Mouse (Mus musculus): Measurements from ENCODE around the gene Tnfrsf11a. TPM values are rescaled to one million over a fixed set of nuclear protein-coding genes. Genes with fewer than 3 reads are reported as not detected.
"Not testable (repeated sequence)": the region's sequence is repeated elsewhere in the genome, so short reads cannot be mapped to it uniquely, and the experiment has no call there.

The Tnfrsf11a gene
- polyA plus RNA-seq, 1 experiment from 2014 or later = 0.38 TPM

DNA sequence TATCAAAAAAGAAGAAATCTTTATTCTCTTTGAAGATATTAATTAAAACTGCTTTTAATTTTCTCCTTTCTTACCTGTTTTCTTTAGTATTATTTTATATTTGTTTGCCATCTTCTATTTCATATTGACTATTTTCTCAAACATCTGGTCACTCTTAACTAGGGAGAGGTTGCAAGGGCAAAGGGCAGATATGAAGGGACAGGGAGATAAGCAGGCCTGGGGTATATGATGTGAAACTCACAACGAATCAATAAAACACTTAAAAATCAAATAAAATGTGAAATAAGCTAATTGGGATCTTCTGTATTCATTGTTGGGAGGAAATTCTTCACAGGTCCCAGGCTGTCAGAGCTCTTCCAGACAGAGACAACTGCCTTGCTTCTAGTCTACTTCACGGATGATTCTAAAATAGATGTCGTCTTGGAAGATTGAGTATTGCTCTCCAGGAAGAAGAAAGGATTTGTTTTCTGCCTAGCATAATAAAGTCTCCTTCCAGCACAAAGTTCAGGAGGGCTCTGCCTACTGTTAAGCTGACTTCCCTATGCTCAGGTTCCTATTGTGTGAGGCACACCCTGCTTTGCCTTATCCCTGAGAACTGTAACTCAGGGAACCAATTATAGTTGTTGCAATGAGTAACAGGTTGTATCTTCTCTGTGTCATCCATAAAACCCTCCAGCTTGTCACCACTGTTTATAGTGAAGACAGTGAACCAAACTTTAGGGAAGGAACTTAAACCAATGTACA is 20.9 kb upstream of the Tnfrsf11a start:
- no peak for ATAC-seq (replicated peaks)

DNA sequence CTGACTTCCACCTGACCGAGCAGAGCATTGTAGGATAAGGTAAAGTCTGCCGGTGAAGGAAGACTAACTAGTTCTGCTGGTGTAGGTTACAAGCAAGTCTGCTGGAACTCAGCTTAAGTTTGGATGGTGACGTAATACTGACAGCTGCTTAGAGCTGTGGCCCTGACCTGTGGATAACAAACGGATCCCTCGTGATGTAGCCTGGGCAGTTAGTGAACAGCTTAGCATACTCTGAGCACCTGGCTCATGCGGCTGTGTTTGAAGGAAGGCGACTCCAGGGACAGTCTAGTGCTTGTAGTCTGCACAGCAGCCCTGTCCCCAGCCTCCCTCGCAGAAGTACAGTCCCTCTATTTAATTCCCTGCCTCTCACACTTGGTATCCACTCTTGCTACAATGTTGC is 14.9 kb upstream of the Tnfrsf11a start:
- Histone ChIP-seq H3K27ac (replicated peaks) (no peak overlapping the region), H3K36me3 (no peaks in the 10 kb centered on the region), H3K4me1 (no peaks in the 10 kb centered on the region), H3K9me3 (peaks cover 7% of the 10 kb centered on the region; the same call in 1 of the 2 replicates), H3K4me3 (no peak overlapping the region), H3K4me2 (replicated peaks) (no peak overlapping the region), H3K9ac (replicated peaks) (no peak overlapping the region), H3K27me3 (no peaks in the 10 kb centered on the region)
- no peak for ATAC-seq (replicated peaks)
- WGBS = 79% methylated on average over 8 of the region's 8 CpGs

More for the DNA sequence above, 20.9 kb upstream of the Tnfrsf11a start:
- Histone ChIP-seq H3K4me1 (no peaks in the 10 kb centered on the region), H3K27ac (replicated peaks) (no peak overlapping the region), H3K4me2 (replicated peaks) (no peak overlapping the region), H3K9me3 (peaks cover 7% of the 10 kb centered on the region; the same call in 1 of the 2 replicates), H3K9ac (replicated peaks) (no peak overlapping the region), H3K4me3 (no peak overlapping the region), H3K36me3 (0 out of 2 replicates have a peak, but pooled peaks cover 2% of the 10 kb centered on the region), H3K27me3 (no peaks in the 10 kb centered on the region)
- WGBS = 89% methylated on average over 3 of the region's 3 CpGs

DNA sequence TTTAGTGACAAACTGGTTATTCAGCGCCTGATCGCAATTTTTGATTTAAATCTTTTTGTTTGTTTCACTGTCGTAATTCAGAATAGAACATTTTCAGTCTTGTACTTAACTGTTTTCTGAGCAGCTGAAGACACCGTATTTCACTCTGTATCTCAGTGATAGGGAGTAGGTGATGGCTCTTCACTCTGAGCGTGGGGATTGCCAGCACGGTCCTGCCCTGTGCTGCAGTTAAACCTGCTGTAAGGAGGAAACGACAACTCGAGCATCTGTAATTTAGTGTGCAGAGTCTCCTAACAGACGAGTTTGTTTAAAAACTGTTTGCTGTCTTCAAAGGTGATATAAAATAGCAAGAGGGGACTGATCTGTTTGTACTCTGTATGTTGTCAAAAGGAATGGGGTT is 14.4 kb upstream of the Tnfrsf11a start:
- 86% methylated on average over 9 of the region's 9 CpGs for WGBS
- not testable (repeated sequence) for ATAC-seq (replicated peaks); H3K9me3 ChIP-seq; H3K27ac ChIP-seq (replicated peaks); H3K36me3 ChIP-seq; H3K4me3 ChIP-seq; H3K27me3 ChIP-seq; H3K4me2 ChIP-seq (replicated peaks); H3K9ac ChIP-seq (replicated peaks); H3K4me1 ChIP-seq

DNA sequence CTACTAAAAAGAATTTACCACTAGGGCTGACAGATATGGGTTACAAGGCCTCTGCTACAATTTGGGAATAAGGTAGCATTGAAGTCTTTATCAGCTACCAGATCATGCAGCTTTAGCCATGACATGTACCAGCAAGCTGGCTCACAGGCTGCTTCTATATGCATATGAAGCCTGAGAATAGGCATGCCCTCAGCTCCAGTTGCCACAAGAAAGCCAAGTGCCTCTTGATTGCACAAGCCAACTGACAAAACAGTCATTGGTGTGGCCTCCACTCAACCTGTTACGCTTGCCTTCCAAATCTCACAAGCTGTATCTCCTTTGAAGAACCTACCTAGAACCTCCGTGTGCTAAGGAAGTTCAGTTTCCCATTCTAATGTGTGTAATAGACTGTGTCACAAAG is 12.1 kb upstream of the Tnfrsf11a start:
- no peak overlapping the region for H3K27ac ChIP-seq (replicated peaks)
- no peak for ATAC-seq (replicated peaks)
- H3K27me3 ChIP-seq = no peaks in the 10 kb centered on the region
- no peak overlapping the region for H3K9ac ChIP-seq (replicated peaks)
- 83% methylated on average over 2 of the region's 2 CpGs for WGBS
- no peak overlapping the region for H3K4me2 ChIP-seq (replicated peaks)
- H3K4me1 ChIP-seq = no peaks in the 10 kb centered on the region
- H3K4me3 ChIP-seq = no peak overlapping the region
- no peaks in the 10 kb centered on the region for H3K36me3 ChIP-seq
- H3K9me3 ChIP-seq = no peaks in the 10 kb centered on the region

DNA sequence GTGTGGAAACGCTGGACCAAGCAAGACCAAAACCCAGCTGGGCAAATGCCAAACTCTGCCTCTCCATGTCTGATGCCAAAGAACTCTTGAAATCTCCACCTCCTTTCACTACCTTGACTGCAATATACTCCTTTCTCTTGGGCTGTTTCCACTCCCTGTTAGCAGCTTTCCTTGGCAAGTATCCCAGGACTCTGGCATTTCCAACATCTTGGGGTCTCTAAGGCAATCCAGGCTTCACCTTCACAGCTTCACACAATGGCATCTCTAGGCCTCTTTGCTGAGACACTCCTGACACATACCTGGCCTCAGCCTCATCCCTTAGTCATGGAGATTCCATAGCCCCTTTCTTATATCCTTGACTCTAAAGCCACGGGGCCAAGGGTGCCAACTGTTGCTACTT is 9.8 kb upstream of the Tnfrsf11a start:
- no peak for ATAC-seq (replicated peaks)
- H3K4me1 ChIP-seq = no peaks in the 10 kb centered on the region
- no peak overlapping the region for H3K9ac ChIP-seq (replicated peaks)
- H3K36me3 ChIP-seq = no peaks in the 10 kb centered on the region
- no peak overlapping the region for H3K27ac ChIP-seq (replicated peaks)
- H3K9me3 ChIP-seq = no peaks in the 10 kb centered on the region
- no peaks in the 10 kb centered on the region for H3K27me3 ChIP-seq
- H3K4me2 ChIP-seq (replicated peaks) = no peak overlapping the region
- no peak overlapping the region for H3K4me3 ChIP-seq
- 81% methylated on average over 2 of the region's 2 CpGs for WGBS

DNA sequence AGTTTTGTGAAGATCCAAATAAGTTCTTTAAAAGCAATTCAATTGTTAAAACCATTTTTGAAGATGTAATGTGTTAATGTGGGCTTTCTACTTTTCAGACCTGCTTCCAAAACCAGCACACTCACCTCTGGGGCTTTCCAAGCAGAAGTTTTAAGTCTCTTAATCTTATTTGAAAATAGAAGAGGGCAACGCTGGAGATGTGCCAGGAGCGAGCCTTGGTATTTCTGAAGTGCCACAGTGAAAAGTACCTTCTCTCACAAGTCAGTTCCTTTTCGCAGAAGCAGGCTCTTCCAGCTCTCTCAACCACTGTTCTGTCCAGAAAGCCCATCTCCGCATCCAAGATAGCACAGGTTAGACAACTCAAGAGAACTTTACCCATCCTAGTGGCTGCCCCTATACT is 4.1 kb upstream of the Tnfrsf11a start:
- 85% methylated on average over 4 of the region's 4 CpGs for WGBS
- Histone ChIP-seq H3K27ac (replicated peaks) (no peak overlapping the region), H3K4me3 (no peak overlapping the region)

DNA sequence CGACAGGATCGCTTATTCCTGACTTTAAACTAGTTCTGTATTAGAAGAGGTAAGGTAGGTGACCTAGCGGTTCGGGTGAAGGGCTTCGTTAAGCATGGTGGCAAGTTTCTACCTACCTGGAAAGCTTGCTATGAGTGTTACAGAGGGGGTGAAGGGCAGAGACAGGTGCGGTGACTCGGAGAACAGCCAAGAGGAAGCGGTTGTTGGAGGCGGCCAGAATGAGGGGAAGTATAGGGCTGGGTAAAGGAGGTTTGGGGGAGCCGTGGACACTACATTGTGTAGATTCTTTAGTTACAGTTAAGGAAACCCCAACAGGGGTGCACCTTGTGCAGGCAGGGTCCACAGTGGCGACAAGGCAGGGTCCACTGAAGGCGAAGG is 450 bp upstream of the Tnfrsf11a start:
- WGBS = 31% methylated on average over 12 of the region's 12 CpGs
- no peak for ATAC-seq (replicated peaks)

More for the DNA sequence above, 4.1 kb upstream of the Tnfrsf11a start:
- no peak overlapping the region for H3K4me2 ChIP-seq (replicated peaks)
- H3K36me3 ChIP-seq = no peaks in the 10 kb centered on the region
- no peak overlapping the region for H3K9ac ChIP-seq (replicated peaks)
- no peak for ATAC-seq (replicated peaks)
- H3K27me3 ChIP-seq = peaks cover 15% of the 10 kb centered on the region; the same call in 1 of the 2 replicates
- no peaks in the 10 kb centered on the region for H3K9me3 ChIP-seq
- H3K4me1 ChIP-seq = peaks cover 13% of the 10 kb centered on the region

DNA sequence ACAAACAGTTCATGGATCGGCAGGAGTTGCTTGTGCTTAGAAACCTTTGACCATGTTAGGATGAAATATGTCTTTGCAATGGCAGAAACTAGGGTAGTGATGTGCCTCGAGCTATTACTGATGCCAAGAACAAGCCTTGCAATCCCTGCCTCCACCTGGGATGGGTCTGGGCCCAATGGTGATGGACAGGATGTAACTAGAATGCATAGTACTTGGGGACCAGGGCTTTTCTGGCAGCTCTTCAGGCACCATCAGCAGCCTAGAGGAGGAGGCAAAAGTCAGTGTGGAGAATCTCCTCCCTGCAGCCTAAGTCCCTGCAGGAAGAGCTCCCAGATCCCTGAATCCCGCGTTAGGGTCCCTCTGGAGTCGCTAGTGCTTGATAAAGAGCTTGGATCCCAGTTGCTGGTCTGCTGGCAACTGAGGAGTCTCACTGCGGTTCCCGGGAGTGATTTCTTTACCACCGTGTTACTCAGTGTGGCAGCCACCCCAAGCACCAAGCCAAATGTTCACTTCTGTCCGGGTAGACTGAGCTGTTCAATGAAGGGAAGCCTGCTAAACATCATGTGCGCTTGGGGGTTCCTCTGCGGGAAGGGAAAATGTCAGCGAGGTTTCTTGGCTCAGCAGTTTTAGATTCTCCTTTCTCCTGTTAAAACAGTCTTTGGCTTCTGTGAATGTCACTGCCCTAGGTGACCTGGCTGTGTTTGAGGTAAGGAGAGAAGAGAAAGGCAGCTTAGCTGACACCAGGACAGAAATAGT is 1.1 kb downstream of the Tnfrsf11a start:
- no peak for ATAC-seq (replicated peaks)
- 38% methylated on average over 12 of the region's 12 CpGs for WGBS
- peaks cover 16% of the 10 kb centered on the region for H3K4me1 ChIP-seq
- H3K27me3 ChIP-seq = peaks cover 22% of the 10 kb centered on the region; the same call in 1 of the 2 replicates
- H3K36me3 ChIP-seq = no peaks in the 10 kb centered on the region
- no peaks in the 10 kb centered on the region for H3K9me3 ChIP-seq
- H3K27ac ChIP-seq (replicated peaks) = no peak overlapping the region
- peak overlapping the region; percentile 60; the same call in 1 of the 2 replicates for H3K4me3 ChIP-seq
- H3K4me2 ChIP-seq (replicated peaks) = peak overlapping the region; percentile 96
- peak overlapping the region; percentile 61; the same call in 1 of the 2 replicates for H3K9ac ChIP-seq (replicated peaks)

More for the DNA sequence above, 450 bp upstream of the Tnfrsf11a start:
- Histone ChIP-seq H3K4me3 (peak overlapping the region; percentile 60), H3K4me2 (replicated peaks) (peak overlapping the region; percentile 96), H3K36me3 (no peaks in the 10 kb centered on the region), H3K4me1 (peaks cover 16% of the 10 kb centered on the region), H3K9ac (replicated peaks) (peak overlapping the region; percentile 61), H3K27me3 (peaks cover 22% of the 10 kb centered on the region; the same call in 1 of the 2 replicates), H3K27ac (replicated peaks) (no peak overlapping the region), H3K9me3 (no peaks in the 10 kb centered on the region)

DNA sequence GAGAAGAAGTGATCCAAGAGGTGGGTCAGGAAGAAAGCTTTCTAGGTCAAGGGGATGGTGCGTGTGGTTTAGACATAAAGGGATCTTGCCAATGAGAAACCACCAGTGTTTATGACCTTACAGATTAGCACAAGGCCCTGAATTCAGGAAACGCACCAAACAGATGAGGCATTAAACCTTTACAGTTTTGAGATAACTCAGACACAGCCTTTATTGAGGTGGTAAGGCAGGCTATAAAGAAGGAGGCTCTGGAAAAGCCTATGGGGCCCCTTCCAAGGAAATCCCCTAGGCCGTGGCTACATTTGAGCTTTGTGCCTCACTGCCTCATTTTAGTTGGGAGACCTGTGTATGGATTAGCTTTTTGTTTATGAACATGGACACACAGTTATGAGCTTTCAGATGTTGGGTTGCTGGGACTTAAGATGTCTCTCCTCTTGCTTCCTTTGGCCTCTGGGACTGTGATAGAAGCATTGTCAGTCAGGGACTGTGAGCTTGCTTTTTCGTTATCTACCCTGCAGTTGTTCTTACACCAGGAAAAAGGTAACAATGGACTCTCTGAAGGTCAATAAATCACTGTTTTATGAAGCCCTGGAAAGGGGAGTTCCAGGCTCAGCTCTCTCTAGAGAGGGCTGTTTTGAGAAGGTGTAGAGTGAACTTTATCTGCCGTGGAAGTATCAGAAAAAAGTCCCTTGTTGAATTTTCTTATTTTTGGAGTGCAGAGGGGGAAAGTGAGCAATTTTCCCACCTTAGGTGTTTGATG is 3.9 kb downstream of the Tnfrsf11a start:
- ATAC-seq (replicated peaks) = no peak
- H3K4me2 ChIP-seq (replicated peaks) = no peak overlapping the region
- no peak overlapping the region for H3K9ac ChIP-seq (replicated peaks)
- H3K27ac ChIP-seq (replicated peaks) = no peak overlapping the region
- H3K27me3 ChIP-seq = peaks cover 19% of the 10 kb centered on the region; the same call in 1 of the 2 replicates
- peaks cover 16% of the 10 kb centered on the region for H3K4me1 ChIP-seq
- no peak overlapping the region for H3K4me3 ChIP-seq
- H3K9me3 ChIP-seq = no peaks in the 10 kb centered on the region
- no peaks in the 10 kb centered on the region for H3K36me3 ChIP-seq
- 80% methylated on average over 5 of the region's 5 CpGs for WGBS

DNA sequence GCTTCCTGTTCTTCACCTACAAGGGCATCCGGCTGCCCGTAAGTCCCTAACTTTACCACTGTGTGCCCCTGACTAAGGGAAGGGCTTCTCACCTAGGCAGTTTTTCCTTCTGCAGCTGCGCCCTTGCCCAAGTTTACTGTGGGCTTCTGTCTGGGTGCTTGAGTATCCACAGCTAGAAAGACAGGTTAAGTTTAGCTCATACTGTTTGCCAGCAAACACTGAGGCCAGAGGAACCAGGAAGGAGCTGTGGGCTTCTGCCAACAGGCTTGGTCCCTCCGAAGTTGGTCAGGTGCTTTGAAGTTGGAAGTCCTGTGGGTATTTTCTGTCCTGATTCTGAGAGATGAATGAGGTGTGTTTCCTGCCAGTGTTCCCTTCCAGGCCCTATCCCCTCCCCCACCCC is 4.6 kb downstream of the Tnfrsf11a start:
- ATAC-seq (replicated peaks) = no peak
- 92% methylated on average over 4 of the region's 4 CpGs for WGBS

DNA sequence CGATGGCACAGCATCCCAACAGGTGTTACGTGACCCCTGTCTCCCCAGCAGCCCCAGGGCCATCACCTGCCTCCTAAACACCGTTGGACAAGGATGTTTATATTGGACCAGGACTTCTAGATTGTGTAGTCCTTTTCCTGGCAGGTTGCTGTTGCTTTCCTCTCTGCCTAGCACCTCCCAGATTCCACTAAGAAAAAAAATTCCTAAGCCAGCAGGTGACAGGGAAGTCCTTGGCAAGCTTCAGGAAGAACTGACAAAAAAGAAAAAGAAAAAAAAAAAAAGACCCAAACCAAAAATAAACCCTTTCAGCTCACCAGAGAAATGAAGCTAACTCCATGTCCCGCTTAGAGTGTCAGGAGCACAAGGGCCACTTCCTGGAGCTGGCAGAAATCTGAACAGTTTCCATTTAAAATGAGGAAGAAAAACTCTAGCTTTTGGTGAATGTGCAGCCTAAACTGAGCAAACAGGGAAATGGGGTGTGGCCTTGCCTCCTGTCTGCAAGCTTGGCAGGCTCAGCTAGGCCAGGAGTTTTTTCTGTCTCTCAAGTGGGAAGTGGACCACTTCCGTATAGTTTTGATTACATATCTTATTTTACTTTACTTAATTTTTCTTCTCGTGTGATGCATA is 6.3 kb downstream of the Tnfrsf11a start:
- no peak overlapping the region for H3K9ac ChIP-seq (replicated peaks)
- WGBS = 77% methylated on average over 6 of the region's 6 CpGs

More for the DNA sequence above, 4.6 kb downstream of the Tnfrsf11a start:
- Histone ChIP-seq H3K4me3 (no peak overlapping the region), H3K4me1 (peaks cover 14% of the 10 kb centered on the region), H3K9me3 (no peaks in the 10 kb centered on the region), H3K4me2 (replicated peaks) (no peak overlapping the region), H3K9ac (replicated peaks) (no peak overlapping the region), H3K27ac (replicated peaks) (no peak overlapping the region), H3K36me3 (no peaks in the 10 kb centered on the region), H3K27me3 (peaks cover 14% of the 10 kb centered on the region; the same call in 1 of the 2 replicates)

More for the DNA sequence above, 6.3 kb downstream of the Tnfrsf11a start:
- no peak overlapping the region for H3K4me3 ChIP-seq
- ATAC-seq (replicated peaks) = no peak
- H3K27ac ChIP-seq (replicated peaks) = no peak overlapping the region
- no peak overlapping the region for H3K4me2 ChIP-seq (replicated peaks)
- H3K4me1 ChIP-seq = no peaks in the 10 kb centered on the region
- peaks cover 3% of the 10 kb centered on the region; the same call in 1 of the 2 replicates for H3K27me3 ChIP-seq
- no peaks in the 10 kb centered on the region for H3K36me3 ChIP-seq
- no peaks in the 10 kb centered on the region for H3K9me3 ChIP-seq

Data from forebrain, embryonic 15.5 days (tissue).